Mouse (Mus musculus): ENCODE results near the gene Gm10961.

GRCm38 (mm10) chr3:107630682-107631522, at the start of gene Gm10961:
- TF ChIP-seq GATA1 (IDR thresholded peaks at IDR 0.05; ENCODE audit: borderline replicate concordance, low read length) (no peak), FLI1 (IDR thresholded peaks at IDR 0.05; ENCODE audit: low read length) (no peak)

Measured in megakaryocyte, embryonic 14.5 days (primary cell).